Mouse (Mus musculus) ES-Bruce4 (cell line): ENCODE measurements around the gene Atp2b2. TPM values are rescaled to one million over a fixed set of nuclear protein-coding genes. Genes with fewer than 3 reads are reported as not detected.

Experiments
- H3K27ac ChIP-seq: 2 replicates; pipeline ENCODE4 v1.5.1; 2012; ENCODE audit warnings: low read length, inconsistent platforms; ENCODE audit not compliant: insufficient read depth
- H3K27me3 ChIP-seq: 2 replicates; pipeline ENCODE4 v1.6.1; 2012; ENCODE audit warnings: mild to moderate bottlenecking, low read length, inconsistent platforms; ENCODE audit not compliant: control insufficient read depth, poor library complexity, insufficient read depth, severe bottlenecking
- H3K36me3 ChIP-seq: 2 replicates; pipeline ENCODE4 v1.6.1; 2012; ENCODE audit warnings: inconsistent platforms, mild to moderate bottlenecking, low read length, moderate library complexity; ENCODE audit not compliant: control insufficient read depth, poor library complexity, insufficient read depth, severe bottlenecking
- H3K4me1 ChIP-seq: one replicate; pipeline ENCODE4 v1.8.1; 2011; ENCODE audit warnings: low read length; ENCODE audit not compliant: control insufficient read depth, insufficient read depth
- H3K4me3 ChIP-seq: 2 replicates; pipeline ENCODE4 v1.5.1; 2011; ENCODE audit warnings: low read depth, mild to moderate bottlenecking, low read length
- H3K9ac ChIP-seq: 2 replicates; pipeline ENCODE4 v1.6.1; 2012; ENCODE audit warnings: low read depth, mild to moderate bottlenecking, inconsistent platforms; ENCODE audit not compliant: poor library complexity, severe bottlenecking
- H3K9me3 ChIP-seq: replicated peaks from 2 replicates; pipeline ENCODE4 v1.6.1; 2012; ENCODE audit warnings: mild to moderate bottlenecking, low read length, inconsistent platforms; ENCODE audit not compliant: control insufficient read depth, poor library complexity, insufficient read depth, severe bottlenecking
- CTCF ChIP-seq: IDR thresholded peaks from one replicate; pipeline ENCODE4 v1.8.1; 2011; ENCODE audit warnings: low read depth, low read length
- EP300 ChIP-seq: IDR thresholded peaks from 2 replicates; pipeline ENCODE4 v1.6.1; 2011; ENCODE audit warnings: low read depth, low read length; ENCODE audit not compliant: insufficient read depth
- POLR2A ChIP-seq: IDR thresholded peaks from one replicate; pipeline ENCODE4 v1.8.1; 2011; ENCODE audit warnings: low read length; ENCODE audit not compliant: insufficient read depth
- polyA plus RNA-seq: library from polyadenylated mRNA; stranded (reverse); fragments of >200 nt; gene quantifications from 2 replicates; pipeline ENCODE4 v1.2.4, GENCODE M21; 2011; ENCODE audit warnings: low read depth; ENCODE audit not compliant: missing spikeins, insufficient read depth, insufficient read length

Atp2b2 gene
- polyA plus RNA-seq, 1 experiment = 0.42 TPM

GRCm38 (mm10) chr6:113881561-113882243 is 160.7 kb downstream of the Atp2b2 start:
- no peaks in the 10 kb centered on the region for H3K4me1 ChIP-seq
- H3K9ac ChIP-seq = no peak overlapping the region
- H3K27me3 ChIP-seq = no peaks in the 10 kb centered on the region
- H3K36me3 ChIP-seq = no peaks in the 10 kb centered on the region
- TF ChIP-seq CTCF (no peak), POLR2A (no peak), EP300 (no peak)
- H3K27ac ChIP-seq = no peak overlapping the region
- no peaks in the 10 kb centered on the region for H3K9me3 ChIP-seq
- no peak overlapping the region for H3K4me3 ChIP-seq

GRCm38 (mm10) chr6:113879366-113879765 is 163.0 kb downstream of the Atp2b2 start:
- no peaks in the 10 kb centered on the region for H3K36me3 ChIP-seq
- H3K27ac ChIP-seq = no peak overlapping the region
- no peaks in the 10 kb centered on the region for H3K27me3 ChIP-seq
- H3K9me3 ChIP-seq = no peaks in the 10 kb centered on the region
- H3K9ac ChIP-seq = no peak overlapping the region
- TF ChIP-seq EP300 (no peak), CTCF (no peak), POLR2A (no peak)
- H3K4me3 ChIP-seq = no peak overlapping the region
- no peaks in the 10 kb centered on the region for H3K4me1 ChIP-seq

GRCm38 (mm10) chr6:113878510-113879128 is 163.8 kb downstream of the Atp2b2 start:
- Histone ChIP-seq H3K4me3 (no peak overlapping the region), H3K9me3 (no peaks in the 10 kb centered on the region), H3K36me3 (no peaks in the 10 kb centered on the region), H3K27me3 (no peaks in the 10 kb centered on the region), H3K27ac (no peak overlapping the region), H3K4me1 (no peaks in the 10 kb centered on the region), H3K9ac (no peak overlapping the region)
- TF ChIP-seq CTCF (no peak), EP300 (no peak), POLR2A (no peak)

- Histone ChIP-seq H3K27ac (no peak overlapping the region), H3K4me3 (no peak overlapping the region), H3K27me3 (no peaks in the 10 kb centered on the region), H3K4me1 (no peaks in the 10 kb centered on the region), H3K9ac (no peak overlapping the region), H3K36me3 (no peaks in the 10 kb centered on the region), H3K9me3 (no peaks in the 10 kb centered on the region)
- TF ChIP-seq POLR2A (no peak), CTCF (no peak), EP300 (no peak)
Observed at GRCm38 (mm10) chr6:113876585-113876984, 165.8 kb downstream of the Atp2b2 start.

- H3K27me3 ChIP-seq = no peaks in the 10 kb centered on the region
- no peak overlapping the region for H3K4me3 ChIP-seq
- TF ChIP-seq EP300 (no peak), CTCF (no peak), POLR2A (no peak)
- no peaks in the 10 kb centered on the region for H3K4me1 ChIP-seq
- H3K36me3 ChIP-seq = no peaks in the 10 kb centered on the region
- no peaks in the 10 kb centered on the region for H3K9me3 ChIP-seq
- H3K9ac ChIP-seq = no peak overlapping the region
- H3K27ac ChIP-seq = no peak overlapping the region
Observed at GRCm38 (mm10) chr6:113875201-113875600, 167.2 kb downstream of the Atp2b2 start.

- Histone ChIP-seq H3K4me1 (no peaks in the 10 kb centered on the region), H3K27ac (no peak overlapping the region), H3K4me3 (no peak overlapping the region), H3K9me3 (no peaks in the 10 kb centered on the region), H3K9ac (no peak overlapping the region), H3K27me3 (no peaks in the 10 kb centered on the region), H3K36me3 (no peaks in the 10 kb centered on the region)
- TF ChIP-seq EP300 = no peak
- no peak for TF ChIP-seq CTCF
- no peak for TF ChIP-seq POLR2A
Observed at GRCm38 (mm10) chr6:113872654-113873053, 169.8 kb downstream of the Atp2b2 start.
